Mouse (Mus musculus) heart, postnatal 0 days (tissue): Measurements from ENCODE around the gene Fam160a1.

ENCODE experiments used
- CTCF ChIP-seq: IDR thresholded peaks from 2 replicates; pipeline ENCODE4 v1.5.1; 2016; ENCODE audit warnings: antibody characterized with exemption, control low read depth, low read depth
- EP300 ChIP-seq: IDR thresholded peaks from 2 replicates; pipeline ENCODE4 v1.6.1; 2016; ENCODE audit warnings: antibody characterized with exemption, low read depth

GRCm38 (mm10) chr3:85819319-85819718 is 2.2 kb upstream of the Fam160a1 start:
- no peak for TF ChIP-seq EP300
- TF ChIP-seq CTCF = no peak
